Mouse (Mus musculus) small intestine, adult 2 months (tissue): ENCODE results near the gene Pias4. TPM values are rescaled to one million over a fixed set of nuclear protein-coding genes. Genes with fewer than 3 reads are reported as not detected.

Source experiments
- H3K27ac ChIP-seq: fragments of 200-500 bp; 2 replicates; pipeline ENCODE4 v1.5.1; 2012; ENCODE audit warnings: low read depth, low read length, control low read depth, inconsistent platforms; ENCODE audit not compliant: insufficient read depth
- H3K27me3 ChIP-seq: fragments of 200-500 bp; 2 replicates; pipeline ENCODE4 v1.6.1; 2012; ENCODE audit warnings: mild to moderate bottlenecking, moderate library complexity, low read length, inconsistent platforms; ENCODE audit not compliant: control insufficient read depth, insufficient read depth
- H3K36me3 ChIP-seq: fragments of 200-500 bp; 2 replicates; pipeline ENCODE4 v1.6.1; 2012; ENCODE audit warnings: mild to moderate bottlenecking, low read length, control low read depth, inconsistent platforms; ENCODE audit not compliant: control insufficient read depth, insufficient read depth
- H3K4me1 ChIP-seq: fragments of 200-500 bp; 2 replicates; pipeline ENCODE4 v1.6.1; 2012; ENCODE audit warnings: low read length, inconsistent platforms, mixed read lengths; ENCODE audit not compliant: control insufficient read depth, insufficient read depth, insufficient read length
- H3K4me3 ChIP-seq: fragments of 200-500 bp; 2 replicates; pipeline ENCODE4 v1.5.1; 2012; ENCODE audit warnings: low read depth, mild to moderate bottlenecking, control low read depth, inconsistent platforms, low read length, moderate library complexity
- CTCF ChIP-seq: fragments of 200-500 bp; IDR thresholded peaks from 2 replicates; pipeline ENCODE4 v1.5.1; 2012; ENCODE audit warnings: low read depth, mild to moderate bottlenecking, control low read depth, inconsistent platforms, low read length, moderate library complexity, mixed read lengths; ENCODE audit not compliant: insufficient replicate concordance, insufficient read length; ENCODE audit errors: extremely low read depth
- POLR2A ChIP-seq: fragments of 200-500 bp; IDR thresholded peaks from 2 replicates; pipeline ENCODE4 v1.6.1; 2012; ENCODE audit warnings: low read depth, mild to moderate bottlenecking, control low read depth, inconsistent platforms, low read length, moderate library complexity
- WGBS: fragments of 180-500 bp; shearing (Covaris S2); methylation state at CpG from one replicate; pipeline ENCODE4 v1.1.7; 2018; 5-methylcytosine and 5-hydroxymethylcytosine counted together
- polyA plus RNA-seq: library from polyadenylated mRNA; depleted of rRNA; stranded (reverse); fragments of >200 nt; gene quantifications from 2 replicates; pipeline ENCODE4 v1.2.3, GENCODE M21; 2012

The Pias4 gene
- polyA plus RNA-seq, 1 experiment = 53.3 TPM

- H3K36me3 ChIP-seq = peaks cover 7% of the 10 kb centered on the region; the same call in 1 of the 2 replicates
- peaks cover 10% of the 10 kb centered on the region; the same call in 1 of the 2 replicates for H3K4me1 ChIP-seq
- H3K27ac ChIP-seq = peak overlapping the region; percentile 86
- peak overlapping the region; percentile 36 for H3K4me3 ChIP-seq
- 5% methylated on average over 5 of the region's 5 CpGs for WGBS
- TF ChIP-seq CTCF = no peak
- no peak for TF ChIP-seq POLR2A
- H3K27me3 ChIP-seq = no peaks in the 10 kb centered on the region
Measured at GRCm38 (mm10) chr10:81168087-81168431, 336 bp upstream of the Pias4 start.

- Histone ChIP-seq H3K4me1 (peaks cover 22% of the 10 kb centered on the region), H3K27ac (no peak overlapping the region), H3K36me3 (peaks cover 26% of the 10 kb centered on the region), H3K4me3 (no peak overlapping the region), H3K27me3 (no peaks in the 10 kb centered on the region)
- WGBS = 80% methylated on average over 8 of the region's 8 CpGs
- no peak for TF ChIP-seq POLR2A
- no peak for TF ChIP-seq CTCF
Measured at GRCm38 (mm10) chr10:81165118-81165517, 2.6 kb downstream of the Pias4 start.

- H3K27ac ChIP-seq = no peak overlapping the region
- TF ChIP-seq POLR2A = no peak
- no peak for TF ChIP-seq CTCF
- H3K4me1 ChIP-seq = peaks cover 36% of the 10 kb centered on the region
- peaks cover 35% of the 10 kb centered on the region for H3K36me3 ChIP-seq
- H3K4me3 ChIP-seq = no peak overlapping the region
- H3K27me3 ChIP-seq = no peaks in the 10 kb centered on the region
- WGBS = 54% methylated on average over 2 of the region's 2 CpGs
Measured at GRCm38 (mm10) chr10:81162318-81162652, 5.4 kb downstream of the Pias4 start.

GRCm38 (mm10) chr10:81161602-81162317 is 6.0 kb downstream of the Pias4 start:
- H3K27ac ChIP-seq = no peak overlapping the region
- TF ChIP-seq CTCF = no peak
- no peak for TF ChIP-seq POLR2A
- no peak overlapping the region for H3K4me3 ChIP-seq
- H3K4me1 ChIP-seq = peaks cover 33% of the 10 kb centered on the region
- peaks cover 40% of the 10 kb centered on the region for H3K36me3 ChIP-seq
- no peaks in the 10 kb centered on the region for H3K27me3 ChIP-seq
- 75% methylated on average over 8 of the region's 8 CpGs for WGBS

- Histone ChIP-seq H3K4me3 (no peak overlapping the region), H3K27me3 (no peaks in the 10 kb centered on the region), H3K4me1 (peaks cover 14% of the 10 kb centered on the region), H3K27ac (no peak overlapping the region), H3K36me3 (peaks cover 77% of the 10 kb centered on the region)
- TF ChIP-seq CTCF = no peak
- no peak for TF ChIP-seq POLR2A
- WGBS = 76% methylated on average over 6 of the region's 6 CpGs
Measured at GRCm38 (mm10) chr10:81154736-81155135, 13.0 kb downstream of the Pias4 start.

GRCm38 (mm10) chr10:81154313-81154712 is 13.4 kb downstream of the Pias4 start:
- no peak for TF ChIP-seq CTCF
- no peak for TF ChIP-seq POLR2A
- peaks cover 12% of the 10 kb centered on the region for H3K4me1 ChIP-seq
- 89% methylated on average over 12 of the region's 12 CpGs for WGBS
- no peak overlapping the region for H3K4me3 ChIP-seq
- H3K27me3 ChIP-seq = no peaks in the 10 kb centered on the region
- H3K27ac ChIP-seq = no peak overlapping the region
- H3K36me3 ChIP-seq = peaks cover 81% of the 10 kb centered on the region

- Histone ChIP-seq H3K27ac (no peak overlapping the region), H3K4me3 (no peak overlapping the region), H3K36me3 (peaks cover 92% of the 10 kb centered on the region), H3K4me1 (peaks cover 2% of the 10 kb centered on the region; the same call in 1 of the 2 replicates), H3K27me3 (no peaks in the 10 kb centered on the region)
- WGBS = 59% methylated on average over 12 of the region's 12 CpGs
- TF ChIP-seq CTCF (no peak), POLR2A (no peak)
Measured at GRCm38 (mm10) chr10:81152609-81153008, 15.1 kb downstream of the Pias4 start.
